Mouse (Mus musculus) lung, postnatal 36 days (tissue): ENCODE data around the gene Timeless.

Experiments
- DNase-seq: peaks from one replicate; pipeline ENCODE4 v3.0.0; 2022; ENCODE audit warnings: mixed read lengths

Gene Timeless

DNA sequence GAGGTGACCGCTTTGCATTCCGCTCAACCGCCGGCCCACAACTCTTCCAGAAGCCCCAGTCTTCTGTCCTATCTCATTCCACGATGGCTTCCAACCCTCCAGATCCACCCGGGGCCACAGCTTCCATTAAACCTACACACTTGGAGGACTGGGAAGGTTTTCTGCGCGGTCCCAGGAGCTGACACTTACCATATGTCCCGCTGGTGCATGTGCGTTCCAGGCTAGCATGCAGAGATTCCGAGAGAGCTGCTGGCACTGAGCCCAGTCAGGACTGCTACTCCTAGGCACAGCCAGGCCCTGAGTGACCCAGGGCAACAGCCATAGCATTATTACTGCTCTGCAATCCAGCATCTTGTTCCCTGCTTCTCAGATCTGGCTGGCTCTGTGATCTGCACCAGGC is 65.8 kb downstream of the Timeless start:
- peak; percentile 19 for DNase-seq

DNA sequence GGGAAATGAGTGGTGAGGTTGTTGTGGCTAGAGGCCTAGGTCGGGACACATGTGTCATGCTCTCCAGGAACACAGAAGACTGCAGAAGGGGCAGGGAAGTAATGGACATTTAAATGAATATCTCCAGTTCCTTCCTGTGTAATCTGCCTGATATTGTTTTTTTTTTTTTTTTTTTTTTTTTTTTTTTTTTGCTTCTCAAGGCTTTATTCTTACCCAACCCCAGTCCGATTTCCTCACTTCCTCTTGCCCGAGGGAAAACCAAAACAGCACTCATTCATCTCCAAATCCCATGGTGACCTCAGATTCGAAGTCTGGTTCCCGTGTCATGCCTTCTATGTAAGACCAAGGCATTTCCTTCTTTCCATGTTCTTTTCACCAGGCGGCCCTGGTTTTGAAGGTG is 66.4 kb downstream of the Timeless start:
- DNase-seq = peak; percentile 54

DNA sequence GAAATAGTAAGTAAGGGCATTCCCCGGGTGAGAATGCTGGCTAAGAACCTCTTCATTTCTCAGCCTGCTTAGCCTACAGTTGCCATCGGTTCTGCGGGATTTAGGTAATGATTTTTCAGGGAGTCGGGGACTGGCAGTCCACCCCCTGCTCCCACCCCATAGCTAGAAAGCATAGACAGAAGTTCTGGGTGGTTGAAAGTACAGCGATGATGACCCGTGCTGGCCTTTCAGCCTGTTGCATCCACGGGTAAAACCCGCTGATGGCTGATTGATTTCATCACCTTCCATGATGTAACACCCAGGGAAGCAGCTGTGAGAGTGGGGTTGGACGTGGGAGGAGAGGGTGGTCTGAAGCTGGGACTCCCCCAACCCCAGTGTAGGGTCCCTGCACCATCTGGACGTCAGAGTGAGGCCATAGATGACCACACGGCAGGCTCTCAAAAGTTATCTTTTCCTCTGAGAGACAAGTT is 66.9 kb downstream of the Timeless start, which contains the start of gene Il23a:
Gene Il23a, minus strand, starts transcription at position 51 of the 470 bp plus-strand sequence.
- DNase-seq = no peak

DNA sequence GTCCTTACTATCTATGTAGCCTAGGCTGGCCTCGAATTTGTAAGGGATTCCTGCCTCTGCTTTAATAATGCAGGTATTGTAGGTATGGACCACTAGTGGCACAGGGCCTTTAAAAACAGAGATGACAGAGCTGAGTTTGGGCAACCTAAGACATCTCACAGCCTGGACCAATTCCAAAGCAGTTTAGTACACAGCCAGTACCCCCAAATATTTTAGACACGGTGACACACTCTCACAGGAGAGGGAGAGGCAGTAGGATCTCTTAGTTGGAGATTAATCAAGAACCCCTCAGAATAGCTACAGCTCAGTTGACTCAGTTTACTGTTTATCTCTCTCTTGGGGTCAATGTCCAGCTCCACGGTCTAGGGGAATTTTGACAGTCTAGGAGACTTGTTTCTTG is 70.5 kb downstream of the Timeless start:
- no peak for DNase-seq
